Mouse (Mus musculus) cerebral cortex, adult 2 months (tissue): ENCODE measurements around the gene Polr2h.

Experiments
- WGBS: fragments of 180-500 bp; shearing (Covaris S2); methylation state at CpG from one replicate; pipeline ENCODE4 v1.1.7; 2018; 5-methylcytosine and 5-hydroxymethylcytosine counted together

The Polr2h gene

GRCm38 (mm10) chr16:20701729-20702521, 15.5 kb upstream of the Polr2h start:
- 31% methylated on average over 12 of the region's 12 CpGs for WGBS

- WGBS, result 16% methylated on average over 8 of the region's 8 CpGs
Measured at GRCm38 (mm10) chr16:20702522-20702893, 15.0 kb upstream of the Polr2h start.

DNA sequence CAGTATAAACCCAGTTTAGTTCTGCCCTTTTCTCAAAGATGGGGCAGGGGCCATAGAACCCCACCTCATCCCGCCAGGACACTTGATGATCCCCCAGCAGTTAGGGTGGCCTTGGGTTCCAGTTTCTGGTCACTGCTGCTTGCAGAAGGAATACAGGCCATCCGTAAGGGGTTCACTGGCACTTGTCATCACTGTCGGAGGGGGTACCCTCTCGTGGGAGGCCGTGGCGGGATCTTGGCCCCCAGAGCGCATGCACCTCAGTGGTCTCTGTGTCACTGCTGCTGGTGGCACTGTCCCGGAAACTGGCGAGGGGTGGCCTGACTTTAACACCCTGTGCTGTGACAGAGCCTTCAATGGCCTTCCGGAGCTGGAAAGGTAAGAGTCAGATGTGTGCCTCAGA, 14.4 kb upstream of the Polr2h start:
- 86% methylated on average over 10 of the region's 10 CpGs for WGBS

- 63% methylated on average over 6 of the region's 6 CpGs for WGBS
Measured at GRCm38 (mm10) chr16:20703699-20704400, 13.6 kb upstream of the Polr2h start.

DNA sequence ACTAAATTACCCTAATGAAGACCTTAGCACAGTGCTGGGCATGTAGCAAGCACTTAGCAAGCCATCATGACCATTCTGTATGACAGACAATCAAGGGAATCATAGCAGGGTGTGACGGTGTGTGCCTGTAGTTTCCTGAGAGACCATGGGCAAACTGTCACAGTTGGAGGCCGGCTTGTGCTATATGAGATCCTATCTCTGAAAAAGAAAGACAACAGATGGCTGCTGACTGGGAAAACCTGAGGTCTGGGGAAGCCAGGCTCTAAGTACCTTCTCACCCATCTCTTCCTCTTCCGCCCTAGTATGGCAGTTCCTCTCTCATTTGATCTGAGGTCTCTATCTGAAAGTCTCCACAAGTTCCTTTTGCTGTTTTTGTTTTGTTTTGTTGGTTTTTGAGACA, 11.7 kb upstream of the Polr2h start:
- 50% methylated on average over 3 of the region's 3 CpGs for WGBS

GRCm38 (mm10) chr16:20706407-20707055, 10.9 kb upstream of the Polr2h start:
- 65% methylated on average over 2 of the region's 2 CpGs for WGBS

- WGBS, result 80% methylated on average over 21 of the region's 21 CpGs
Measured at GRCm38 (mm10) chr16:20708220-20708938, 9.1 kb upstream of the Polr2h start.

DNA sequence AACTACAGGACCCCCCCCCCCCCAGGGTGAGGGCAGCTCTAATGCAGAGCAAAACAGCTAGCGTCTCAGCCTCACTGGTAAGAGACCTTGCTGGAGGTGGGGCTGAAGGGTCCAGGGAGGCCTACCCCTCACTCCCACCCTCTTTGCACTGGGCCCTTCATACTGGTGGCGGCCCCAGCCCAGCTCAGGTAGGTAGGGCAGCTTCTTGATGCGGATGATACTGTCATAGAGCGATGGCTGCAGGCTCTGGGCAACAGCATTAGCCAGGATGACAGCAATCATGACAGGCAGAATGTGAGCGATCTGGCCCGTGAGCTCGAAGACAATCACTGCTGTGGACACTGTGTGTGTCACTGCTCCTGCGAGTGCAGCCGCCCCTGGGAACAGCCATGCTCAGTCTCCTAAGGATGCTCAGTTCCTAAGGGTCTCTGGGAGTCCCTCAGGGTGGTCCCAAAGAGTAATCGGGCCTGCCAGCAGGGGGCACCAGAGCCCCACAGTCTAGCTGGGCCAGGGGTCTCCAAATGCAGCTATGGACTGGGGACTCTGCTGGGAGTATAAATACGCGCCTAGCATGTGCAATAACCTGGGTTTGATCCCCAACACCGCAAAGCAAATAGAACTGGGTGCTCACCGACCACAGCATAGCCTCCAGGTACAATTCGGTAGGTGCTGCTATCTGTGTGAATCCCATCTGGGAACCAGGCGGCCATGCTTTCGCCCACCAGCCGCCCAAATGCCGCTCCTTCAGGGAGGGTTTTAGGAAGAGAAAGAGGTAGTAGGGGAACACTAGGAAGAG, 8.3 kb upstream of the Polr2h start:
- 71% methylated on average over 19 of the region's 19 CpGs for WGBS

GRCm38 (mm10) chr16:20710370-20710769, 7.1 kb upstream of the Polr2h start:
- WGBS, result 92% methylated on average over 11 of the region's 11 CpGs

- WGBS, result 69% methylated on average over 4 of the region's 4 CpGs
Measured at GRCm38 (mm10) chr16:20710810-20711209, 6.7 kb upstream of the Polr2h start.

DNA sequence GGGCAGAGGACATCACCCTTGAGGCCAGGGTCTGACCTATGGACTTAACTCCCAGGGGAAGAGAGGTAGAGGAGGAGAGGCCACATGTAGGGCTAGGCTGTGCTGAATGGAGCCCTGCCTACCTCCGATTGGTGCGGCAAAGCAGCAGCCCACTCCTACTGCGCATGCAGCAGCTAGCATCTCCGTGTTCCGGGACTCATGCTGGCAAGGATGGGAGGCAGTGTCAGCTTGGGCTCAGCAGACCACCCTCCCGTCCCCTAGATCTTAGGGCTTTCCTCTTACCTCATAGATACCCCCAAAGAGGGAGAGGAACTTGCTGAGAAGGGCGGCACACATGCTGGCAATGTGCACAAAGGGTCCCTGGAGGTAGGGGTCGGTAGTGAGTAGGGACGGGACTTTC, 5.3 kb upstream of the Polr2h start:
- WGBS, result 70% methylated on average over 9 of the region's 9 CpGs

DNA sequence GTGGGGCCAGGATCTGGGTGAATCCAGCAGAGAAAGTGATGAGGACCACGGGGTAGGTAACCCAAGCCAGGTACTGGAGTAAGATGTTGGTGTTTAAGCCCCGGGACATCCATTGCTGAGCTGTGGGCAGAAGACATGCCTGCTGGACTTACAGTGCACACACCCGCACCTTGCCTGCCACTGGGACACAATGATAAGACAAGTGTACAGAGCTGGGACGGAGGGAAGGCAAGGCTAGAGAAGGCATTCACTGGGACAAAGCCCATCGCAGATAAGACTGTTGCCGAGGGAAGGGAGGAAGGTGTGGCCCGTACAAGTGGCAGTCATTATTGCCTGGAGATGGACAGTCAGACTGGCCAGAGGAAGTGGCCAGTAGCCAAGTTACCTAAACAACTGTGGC, 4.6 kb upstream of the Polr2h start:
- 82% methylated on average over 7 of the region's 7 CpGs for WGBS

DNA sequence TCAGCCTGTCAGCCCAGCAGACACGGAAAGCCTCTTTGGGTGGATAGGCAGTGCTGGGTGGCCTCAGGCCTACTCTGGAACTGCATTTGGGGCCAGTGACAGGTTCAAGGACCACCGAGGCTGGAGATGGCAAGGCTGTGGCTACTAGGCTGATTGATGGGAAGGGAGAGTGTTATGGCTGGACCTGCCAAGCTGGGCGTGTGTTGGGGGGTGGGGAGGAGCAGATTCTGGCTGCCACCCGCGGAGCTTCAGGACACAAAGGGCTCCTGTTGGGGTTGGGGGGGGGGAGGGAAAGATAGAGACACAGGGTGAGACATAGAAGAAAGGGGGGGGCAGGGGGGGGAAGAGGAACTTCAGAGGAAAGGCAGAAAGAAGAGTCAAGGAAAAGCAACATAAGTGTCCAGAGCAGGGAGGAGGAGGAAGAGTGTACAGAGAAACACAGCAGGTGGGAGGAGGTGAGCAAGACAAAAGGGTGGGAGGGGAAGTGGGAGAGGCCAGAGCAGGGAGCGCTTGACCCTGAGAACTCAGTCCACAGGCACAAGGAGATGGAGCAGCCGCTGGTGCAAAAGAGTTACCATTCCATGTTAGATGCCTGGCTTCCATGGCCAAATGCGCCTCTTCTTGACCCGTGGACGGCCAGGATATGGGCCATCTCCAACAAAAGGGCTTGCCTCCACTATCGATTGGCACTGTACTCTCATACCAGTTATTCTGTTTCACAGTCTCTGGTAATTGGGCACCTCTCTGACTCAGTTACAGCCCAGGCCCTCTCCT, 3.0 kb upstream of the Polr2h start:
- WGBS, result 31% methylated on average over 11 of the region's 11 CpGs

GRCm38 (mm10) chr16:20715161-20715560, 2.3 kb upstream of the Polr2h start:
- 42% methylated on average over 2 of the region's 2 CpGs for WGBS

DNA sequence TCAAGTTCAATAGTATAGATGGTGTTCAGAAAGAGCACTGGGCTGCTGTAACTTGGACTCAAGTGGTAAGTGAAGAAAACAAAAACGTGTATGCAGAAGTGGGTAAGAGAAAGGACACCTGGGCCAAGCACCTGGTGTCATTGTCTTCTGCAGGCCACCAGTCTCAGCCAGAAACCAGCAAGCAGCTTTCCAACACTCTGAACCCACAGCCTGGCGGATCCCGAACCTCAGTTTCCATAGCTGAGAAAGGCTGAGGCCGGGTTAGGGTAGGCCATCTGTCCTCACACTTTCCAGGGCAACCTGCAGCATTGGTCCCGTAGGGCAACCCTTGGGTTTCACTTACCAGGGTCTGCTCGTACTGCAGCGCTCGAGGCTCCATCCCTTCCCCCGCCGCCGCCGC, 1.9 kb upstream of the Polr2h start:
- WGBS, result 2% methylated on average over 11 of the region's 12 CpGs

DNA sequence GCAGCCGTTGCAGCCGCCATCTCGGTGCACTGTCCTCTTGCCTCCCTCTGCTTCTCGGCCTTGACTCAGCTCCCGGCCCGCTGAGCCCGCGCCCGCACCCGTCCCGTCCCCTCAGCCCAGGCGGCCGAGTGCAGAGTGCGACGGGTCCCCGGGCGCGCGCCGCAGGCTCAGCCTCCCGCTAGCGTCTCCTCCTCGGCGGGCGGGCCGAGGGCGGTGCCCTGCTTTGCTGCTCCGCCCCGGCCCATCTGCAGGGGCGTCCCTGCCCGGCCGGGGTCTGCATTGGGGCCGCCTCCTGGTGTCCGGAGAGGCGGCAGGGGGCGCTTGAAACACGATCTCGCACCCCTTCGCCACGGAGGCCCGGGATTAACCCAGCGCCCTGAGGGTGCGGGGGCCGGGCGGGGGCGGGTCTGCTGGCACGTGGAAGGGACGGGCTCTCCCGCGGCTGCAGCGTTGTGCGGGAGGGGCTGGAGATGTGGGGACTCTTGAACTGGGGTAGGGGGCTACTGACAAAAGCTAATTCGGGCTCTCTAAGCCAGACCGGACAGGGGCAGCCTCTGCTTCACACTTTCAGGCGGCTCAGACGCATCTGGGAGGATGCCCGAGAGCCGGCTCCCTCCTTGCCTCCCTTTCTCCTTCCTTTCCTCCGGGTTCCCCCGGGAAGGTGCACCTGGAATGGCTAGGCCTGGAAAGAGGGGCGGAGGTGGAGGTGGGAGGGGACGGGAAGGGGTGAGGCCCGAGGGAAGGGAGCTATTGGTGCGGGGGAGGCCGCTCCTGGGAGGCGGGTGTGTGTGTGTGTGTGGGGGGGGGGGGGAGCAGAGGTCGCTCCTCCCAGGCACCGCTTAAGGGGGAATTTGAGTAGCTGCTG, 1.3 kb upstream of the Polr2h start:
- WGBS, result under 1% methylated on average over 67 of the region's 68 CpGs

- 0% methylated on average over 8 of the region's 8 CpGs for WGBS
Measured at GRCm38 (mm10) chr16:20716841-20717180, 654 bp upstream of the Polr2h start.

DNA sequence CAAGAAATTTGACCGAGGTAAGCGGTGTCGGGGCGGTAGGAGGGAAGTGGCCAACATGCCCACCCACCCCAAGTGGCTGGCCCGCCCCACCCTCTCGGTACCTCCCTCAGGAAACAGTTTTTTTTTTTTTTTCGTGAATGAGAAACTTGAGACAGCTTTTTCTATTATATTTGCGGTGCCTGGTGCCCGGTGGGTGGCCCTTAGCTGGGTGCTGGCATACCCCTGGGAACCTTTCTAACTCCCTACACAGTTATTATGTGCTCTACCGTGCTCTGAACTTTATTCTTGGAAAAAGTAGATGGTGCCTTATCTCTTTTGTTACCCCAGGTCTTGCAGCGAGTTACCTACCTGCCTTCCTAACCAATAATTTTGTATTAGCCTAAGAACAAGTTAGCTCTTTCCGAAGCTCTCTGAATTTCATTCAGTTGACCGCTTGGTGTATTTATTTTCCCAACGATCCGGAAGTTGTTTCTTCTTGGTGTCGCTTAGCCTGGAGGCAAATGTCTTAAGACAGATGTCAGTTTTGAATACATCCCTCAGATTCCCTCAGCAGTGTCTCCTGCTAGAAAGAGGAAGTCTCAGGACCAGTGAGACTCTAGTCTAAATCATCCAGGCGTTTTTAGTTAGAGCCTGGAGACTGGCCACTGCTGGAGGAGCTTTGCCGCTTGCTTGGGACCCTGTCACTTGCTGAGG, 659 bp downstream of the Polr2h start:
- WGBS, result 1% methylated on average over 18 of the region's 18 CpGs

DNA sequence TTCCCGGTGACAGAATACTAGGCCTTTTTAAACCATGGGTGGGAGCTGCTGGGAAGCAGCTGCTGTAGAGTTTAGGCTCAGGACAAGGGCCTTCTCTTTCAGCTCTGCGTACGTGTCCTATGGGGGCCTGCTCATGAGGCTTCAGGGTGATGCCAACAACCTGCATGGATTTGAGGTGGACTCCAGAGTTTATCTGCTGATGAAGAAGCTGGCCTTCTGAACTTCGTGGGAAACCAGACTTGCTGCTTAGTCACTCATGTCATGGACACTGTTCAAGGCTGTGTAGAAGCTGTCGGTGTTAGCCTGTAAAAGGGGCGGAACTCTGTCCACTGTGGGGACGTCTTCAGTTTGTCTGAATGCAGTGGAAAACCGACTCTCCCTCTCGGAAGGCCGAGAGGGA, 4.3 kb downstream of the Polr2h start:
- WGBS, result 88% methylated on average over 10 of the region's 10 CpGs
